12 mouse cellular contexts compared by ENCODE assay signal in genomic region chr1:131714388-131715337, GRCm38 (mm10). TPM values are rescaled to one million over a fixed set of nuclear protein-coding genes. Genes with fewer than 3 reads are reported as not detected.
DNase-seq lines count a peak whose midpoint lies in the region; ATAC-seq and TF ChIP-seq lines count a peak whose summit lies in the region.
"Had no signal": no experiment of that assay in that cellular context is flagged by ENCODE, and none has a peak within 500 bp of the region (broad histone marks: within the 10 kb centered on the region; RNA-seq: fewer than 3 reads in every experiment).

No protein-coding gene starts in this region.

- no peaks in the 10 kb centered on the region for H3K9me3 ChIP-seq in heart, embryonic 10.5 days
- no peaks in the 10 kb centered on the region for H3K9me3 ChIP-seq in midbrain, embryonic 14.5 days (ENCODE audit: control insufficient read depth, low read length)
- no peaks in the 10 kb centered on the region for H3K9me3 ChIP-seq in midbrain, embryonic 16.5 days (replicated peaks; ENCODE audit: control insufficient read depth, low read length, poor library complexity, severe bottlenecking)
- H3K9me3 ChIP-seq in stomach, postnatal 0 days (ENCODE audit: control insufficient read depth, low read length), result no peaks in the 10 kb centered on the region
- H3K9me3 ChIP-seq: intestine, embryonic 15.5 days; liver, embryonic 15.5 days had no signal

- no peak for TF ChIP-seq EP300 in stomach, postnatal 0 days (optimal IDR thresholded peaks at IDR 0.05)

- peak; percentile 44 for TF ChIP-seq CTCF in stomach, postnatal 0 days (IDR thresholded peaks at IDR 0.05; ENCODE audit: low read depth)

- peak overlapping the region; percentile 57; the same call in 1 of the 2 replicates for H3K27ac ChIP-seq in heart, embryonic 10.5 days
- H3K27ac ChIP-seq in midbrain, embryonic 14.5 days (replicated peaks; ENCODE audit: low read depth, low read length), result no peak overlapping the region
- H3K27ac ChIP-seq in midbrain, embryonic 16.5 days (ENCODE audit: low read length), result no peak overlapping the region
- no peak overlapping the region for H3K27ac ChIP-seq in stomach, postnatal 0 days (replicated peaks)
- H3K27ac ChIP-seq: intestine, embryonic 15.5 days; liver, embryonic 15.5 days had no signal

- H3K4me2 ChIP-seq in midbrain, embryonic 14.5 days (ENCODE audit: low read length), result no peak overlapping the region
- no peak overlapping the region for H3K4me2 ChIP-seq in midbrain, embryonic 16.5 days (ENCODE audit: low read length)
- no peak overlapping the region for H3K4me2 ChIP-seq in stomach, postnatal 0 days (replicated peaks; ENCODE audit: low read depth)
- H3K4me2 ChIP-seq: intestine, embryonic 15.5 days; liver, embryonic 15.5 days had no signal

- no peak for DNase-seq in heart, embryonic 10.5 days (ENCODE audit: low spot score)
- no peak for DNase-seq in heart, adult 8-10 months (ENCODE audit: low spot score)
- no peak for DNase-seq in midbrain, embryonic 14.5 days
- DNase-seq in adrenal gland, postnatal 25 days, result peak; percentile 35
- DNase-seq in stomach, postnatal 0 days (ENCODE audit: low spot score), result peak; percentile 49
- DNase-seq in spleen, postnatal 14 days (ENCODE audit: low spot score in 2 of 2), result no peak
- DNase-seq in B cell, adult 2 months, result no peak

- 60% methylated on average over 20 of the region's 20 CpGs for WGBS in heart, embryonic 10.5 days
- WGBS in midbrain, embryonic 14.5 days, result 63% methylated on average over 20 of the region's 20 CpGs
- 69% methylated on average over 20 of the region's 20 CpGs for WGBS in midbrain, embryonic 16.5 days
- 63% methylated on average over 20 of the region's 20 CpGs for WGBS in stomach, postnatal 0 days

- 0 out of 2 replicates have a peak, but pooled peaks have one; percentile 20 for ATAC-seq in midbrain, embryonic 14.5 days (ENCODE audit: low FRiP score, low TSS enrichment)
- ATAC-seq in midbrain, embryonic 16.5 days, result no peak
- peak; percentile 19; the same call in 1 of the 2 replicates for ATAC-seq in stomach, postnatal 0 days (ENCODE audit: low FRiP score, low TSS enrichment)
- ATAC-seq: intestine, embryonic 15.5 days had no signal

- H3K4me1 ChIP-seq in heart, embryonic 10.5 days, result peaks cover 12% of the 10 kb centered on the region
- no peaks in the 10 kb centered on the region for H3K4me1 ChIP-seq in midbrain, embryonic 14.5 days (ENCODE audit: control insufficient read depth, insufficient read depth, low read length)
- H3K4me1 ChIP-seq in midbrain, embryonic 16.5 days (ENCODE audit: control insufficient read depth, insufficient read depth, low read length), result no peaks in the 10 kb centered on the region
- no peaks in the 10 kb centered on the region for H3K4me1 ChIP-seq in stomach, postnatal 0 days (replicated peaks; ENCODE audit: control insufficient read depth, insufficient read depth)
- H3K4me1 ChIP-seq: intestine, embryonic 15.5 days; liver, embryonic 15.5 days had no signal

- no peak overlapping the region for H3K4me3 ChIP-seq in heart, embryonic 10.5 days
- H3K4me3 ChIP-seq in midbrain, embryonic 14.5 days (replicated peaks; ENCODE audit: low read depth, low read length), result no peak overlapping the region
- H3K4me3 ChIP-seq in midbrain, embryonic 16.5 days (ENCODE audit: low read depth, low read length), result no peak overlapping the region
- no peak overlapping the region for H3K4me3 ChIP-seq in stomach, postnatal 0 days (ENCODE audit: low read depth, low read length)
- H3K4me3 ChIP-seq: intestine, embryonic 15.5 days; liver, embryonic 15.5 days had no signal

- no peaks in the 10 kb centered on the region for H3K36me3 ChIP-seq in heart, embryonic 10.5 days
- H3K36me3 ChIP-seq in midbrain, embryonic 14.5 days (ENCODE audit: control insufficient read depth, insufficient read depth, low read length), result no peaks in the 10 kb centered on the region
- no peaks in the 10 kb centered on the region for H3K36me3 ChIP-seq in midbrain, embryonic 16.5 days (ENCODE audit: control insufficient read depth, insufficient read depth, low read length)
- H3K36me3 ChIP-seq in stomach, postnatal 0 days (ENCODE audit: control insufficient read depth, insufficient read depth, low read length), result no peaks in the 10 kb centered on the region
- H3K36me3 ChIP-seq: intestine, embryonic 15.5 days; liver, embryonic 15.5 days had no signal

- no peaks in the 10 kb centered on the region for H3K27me3 ChIP-seq in heart, embryonic 10.5 days (ENCODE audit: insufficient read depth, poor library complexity, severe bottlenecking)
- H3K27me3 ChIP-seq in midbrain, embryonic 14.5 days (ENCODE audit: control insufficient read depth, insufficient read depth, low read length), result no peaks in the 10 kb centered on the region
- H3K27me3 ChIP-seq in midbrain, embryonic 16.5 days (ENCODE audit: control insufficient read depth, insufficient read depth, low read depth, low read length), result no peaks in the 10 kb centered on the region
- no peaks in the 10 kb centered on the region for H3K27me3 ChIP-seq in stomach, postnatal 0 days (ENCODE audit: control insufficient read depth, insufficient read depth, low read length)
- H3K27me3 ChIP-seq: intestine, embryonic 15.5 days; liver, embryonic 15.5 days had no signal

- H3K9ac ChIP-seq in midbrain, embryonic 14.5 days (replicated peaks; ENCODE audit: low read length), result no peak overlapping the region
- H3K9ac ChIP-seq in midbrain, embryonic 16.5 days (ENCODE audit: low read depth, low read length), result no peak overlapping the region
- H3K9ac ChIP-seq in stomach, postnatal 0 days (ENCODE audit: low read length), result no peak overlapping the region
- H3K9ac ChIP-seq: intestine, embryonic 15.5 days; liver, embryonic 15.5 days had no signal

RNA-seq across cellular contexts. Expression of gene Rab7b, which starts 26.2 kb away (rescaled TPM):
- 0.58 and 0.79 TPM in 2 replicates for polyA plus RNA-seq in heart, embryonic 10.5 days (2016; fragmentation: Nextera tagmentation; extraction: Ambion mirVana)
- total RNA-seq in heart, adult 8-10 months (2022), result 1 to 10 TPM; 2.3 to 3.8 (median 3.2) TPM
- 0.12 and 1.6 TPM in 2 replicates for polyA plus RNA-seq in midbrain, embryonic 14.5 days (2014; fragmentation: Nextera tagmentation; extraction: Ambion mirVana)
- 0.68 and 0.87 TPM in 2 replicates for polyA plus RNA-seq in midbrain, embryonic 16.5 days (2015; fragmentation: Nextera tagmentation; extraction: Ambion mirVana)
- 5.0 and 5.4 TPM in 2 replicates for total RNA-seq in adrenal gland, postnatal 25 days (2021)
- polyA plus RNA-seq in stomach, postnatal 0 days (2015; fragmentation: Nextera tagmentation; extraction: Ambion mirVana), result 13.5 and 14.4 TPM in 2 replicates

RNA-seq across cellular contexts. Expression of gene Slc26a9, which starts 29.2 kb away (rescaled TPM):
- polyA plus RNA-seq in heart, embryonic 10.5 days (2016; fragmentation: Nextera tagmentation; extraction: Ambion mirVana), result 0.05 and 0.06 TPM in 2 replicates
- under 1 TPM in 3 of 4 experiments, not detected in 1; 0.06 to 0.16 (median 0.09) TPM for total RNA-seq in heart, adult 8-10 months (2022)
- polyA plus RNA-seq in midbrain, embryonic 14.5 days (2014; fragmentation: Nextera tagmentation; extraction: Ambion mirVana), result 0.04 and 0.13 TPM in 2 replicates
- 0.04 TPM in 2 replicates for polyA plus RNA-seq in midbrain, embryonic 16.5 days (2015; fragmentation: Nextera tagmentation; extraction: Ambion mirVana)
- 0.18 TPM in 1 of 2 replicates, not detected in the other for total RNA-seq in adrenal gland, postnatal 25 days (2021)
- 15.4 and 17.6 TPM in 2 replicates for polyA plus RNA-seq in stomach, postnatal 0 days (2015; fragmentation: Nextera tagmentation; extraction: Ambion mirVana)
- total RNA-seq: gastrocnemius, adult 18-20 months had no signal
- polyA plus RNA-seq: liver, embryonic 15.5 days; urinary bladder, adult 2 months had no signal

Comparison
In these comparisons a context has a peak if more than half of its experiments do, and no peak if none do; other contexts are left out.
1. DNase-seq: peak in adrenal gland, postnatal 25 days (single experiment) and stomach, postnatal 0 days (single experiment); none in heart, embryonic 10.5 days (single experiment), heart, adult 8-10 months (single experiment), midbrain, embryonic 14.5 days (single experiment), spleen, postnatal 14 days (0 of 2) and B cell, adult 2 months (0 of 2).
2. RNA of gene Slc26a9, which starts 29.2 kb away (polyA plus RNA-seq): 15.4 to 17.6 TPM in stomach, postnatal 0 days; 0.05 to 0.06 TPM in heart, embryonic 10.5 days, 0.04 to 0.13 TPM in midbrain, embryonic 14.5 days and 0.04 TPM in midbrain, embryonic 16.5 days; every median in the first group is over 10 times any median in the second.